15 mouse cellular contexts compared by ENCODE assay signal in the genomic region with DNA sequence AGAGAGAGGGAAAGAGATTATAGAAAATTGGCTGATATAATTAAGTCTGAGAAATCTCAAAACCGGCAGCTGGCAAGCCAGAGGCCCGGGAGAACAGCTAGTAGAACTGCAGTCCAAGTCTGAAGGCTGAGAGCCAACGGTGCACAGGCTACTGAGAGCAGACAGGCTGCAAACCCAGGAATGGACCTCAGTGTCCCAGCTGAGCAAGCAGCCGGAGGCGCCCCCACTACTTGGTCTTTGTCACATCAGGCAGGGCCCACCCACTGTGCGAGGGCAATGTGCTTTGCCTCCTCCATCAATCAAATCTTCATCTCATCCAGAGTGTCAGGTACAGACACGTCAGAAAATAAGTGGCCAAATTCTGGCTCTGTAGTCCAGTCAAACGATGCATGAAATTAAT. TPM values are rescaled to one million over a fixed set of nuclear protein-coding genes. Genes with fewer than 3 reads are reported as not detected.
DNase-seq lines count a peak whose midpoint lies in the region.
"Had no signal": no experiment of that assay in that cellular context is flagged by ENCODE, and none has a peak within 500 bp of the region (broad histone marks: within the 10 kb centered on the region; RNA-seq: fewer than 3 reads in every experiment).

No protein-coding gene starts in this region.

- no peaks in the 10 kb centered on the region for H3K36me3 ChIP-seq in heart, embryonic 10.5 days
- H3K36me3 ChIP-seq: liver, embryonic 12.5 days; neural tube, embryonic 13.5 days had no signal

- intact Hi-C loops in heart, postnatal 10 days (cut with DNase I): no loop called here
- intact Hi-C loops in heart, postnatal 36 days (cut with DNase I): no loop called here

- 69% methylated on average over 8 of the region's 8 CpGs for WGBS in heart, embryonic 10.5 days

- DNase-seq in cerebellum, postnatal 14 days: peak; percentile 67 to 74
- DNase-seq in cerebellum, adult 11 months: no peak
- peak; percentile 42 to 44 for DNase-seq in heart, postnatal 10 days
- no peak for DNase-seq in heart, embryonic 10.5 days (ENCODE audit: low spot score)
- DNase-seq in adipocyte (ENCODE audit: low spot score): peak; percentile 23
- DNase-seq in heart, postnatal 36 days: peak; percentile 25 to 26
- no peak for DNase-seq in frontal cortex, postnatal 25 days (ENCODE audit: low spot score in 2 of 2)
- no peak for DNase-seq in right cerebral cortex, postnatal 14 days
- DNase-seq: adrenal gland, postnatal 25 days; kidney, adult 11 months; kidney, postnatal 25 days; right cerebral cortex, postnatal 4 days had no signal

- no peak overlapping the region for H3K4me3 ChIP-seq in heart, embryonic 10.5 days
- H3K4me3 ChIP-seq: liver, embryonic 12.5 days; megakaryocyte, embryonic 14.5 days; neural tube, embryonic 13.5 days had no signal

- H3K27ac ChIP-seq in heart, embryonic 10.5 days: no peak overlapping the region
- H3K27ac ChIP-seq: liver, embryonic 12.5 days; neural tube, embryonic 13.5 days had no signal

- no peaks in the 10 kb centered on the region for H3K27me3 ChIP-seq in heart, embryonic 10.5 days (ENCODE audit: insufficient read depth, poor library complexity, severe bottlenecking)
- H3K27me3 ChIP-seq: liver, embryonic 12.5 days; neural tube, embryonic 13.5 days had no signal

- no peaks in the 10 kb centered on the region for H3K4me1 ChIP-seq in heart, embryonic 10.5 days
- H3K4me1 ChIP-seq: liver, embryonic 12.5 days; megakaryocyte, embryonic 14.5 days; neural tube, embryonic 13.5 days had no signal

- H3K9me3 ChIP-seq in heart, embryonic 10.5 days: no peaks in the 10 kb centered on the region
- H3K9me3 ChIP-seq: liver, embryonic 12.5 days; megakaryocyte, embryonic 14.5 days; neural tube, embryonic 13.5 days had no signal

RNA-seq across cellular contexts. Expression of gene Smim20, which starts 34.6 kb away (rescaled TPM):
- total RNA-seq in heart, postnatal 10 days (2021): 10 to 100 TPM; 87.8 to 88.7 TPM
- polyA plus RNA-seq in heart, embryonic 10.5 days (2016; fragmentation: Nextera tagmentation; extraction: Ambion mirVana): 104 and 164 TPM in 2 replicates
- 100 to 1,000 TPM in 1 of 2 experiments, 10 to 100 TPM in 1; 95.9 to 107 TPM for total RNA-seq in heart, postnatal 36 days (2021)

Comparison
In these comparisons a context has a peak if more than half of its experiments do, and no peak if none do; other contexts are left out.
1. DNase-seq: peak in cerebellum, postnatal 14 days (2 of 2), heart, postnatal 10 days (2 of 2), adipocyte (single experiment) and heart, postnatal 36 days (2 of 2); none in cerebellum, adult 11 months (single experiment), heart, embryonic 10.5 days (single experiment), frontal cortex, postnatal 25 days (0 of 2) and right cerebral cortex, postnatal 14 days (single experiment).